Mouse (Mus musculus) midbrain, postnatal 0 days (tissue): Measurements from ENCODE around the gene Hand1. TPM values are rescaled to one million over a fixed set of nuclear protein-coding genes. Genes with fewer than 3 reads are reported as not detected.
A peak's percentile ranks its signal among the peaks of the same experiment; 100 is the strongest.

Experiments
- ATAC-seq: fragments of 200-750 bp; cut with Nextera tagmentation; 2 replicates; pipeline ENCODE4 v1.8.0; 2017; ENCODE audit warnings: moderate number of reproducible peaks, mild to moderate bottlenecking, moderate TSS enrichment, moderate library complexity; ENCODE audit not compliant: low FRiP score
- DNase-seq: peaks from one replicate; pipeline ENCODE4 v3.0.0-alpha.2; 2015; ENCODE audit warnings: low spot score
- H3K27ac ChIP-seq: fragments of 300-500 bp; sonication (generic); 2 replicates; pipeline ENCODE4 v1.5.1; 2014; ENCODE audit warnings: low read depth, mild to moderate bottlenecking, low read length, mixed read lengths
- H3K27me3 ChIP-seq: fragments of 300-500 bp; sonication (generic); 2 replicates; pipeline ENCODE4 v1.6.1; 2014; ENCODE audit warnings: low read length, control low read depth, mixed read lengths; ENCODE audit not compliant: insufficient read depth
- H3K36me3 ChIP-seq: fragments of 300-500 bp; sonication (generic); 2 replicates; pipeline ENCODE4 v1.6.1; 2014; ENCODE audit warnings: low read length, control low read depth, mixed read lengths; ENCODE audit not compliant: insufficient read depth
- H3K4me1 ChIP-seq: fragments of 300-500 bp; sonication (generic); 2 replicates; pipeline ENCODE4 v1.6.1; 2014; ENCODE audit warnings: mild to moderate bottlenecking, control low read depth, antibody characterized with exemption, low read length, mixed read lengths; ENCODE audit not compliant: insufficient read depth
- H3K4me2 ChIP-seq: fragments of 300-500 bp; sonication (generic); 2 replicates; pipeline ENCODE4 v1.6.1; 2014; ENCODE audit warnings: low read depth, mild to moderate bottlenecking, low read length, mixed read lengths; ENCODE audit not compliant: poor library complexity, severe bottlenecking
- H3K4me3 ChIP-seq: fragments of 300-500 bp; sonication (generic); 2 replicates; pipeline ENCODE4 v1.5.1; 2014; ENCODE audit warnings: low read depth, mild to moderate bottlenecking, low read length, moderate library complexity
- H3K9ac ChIP-seq: fragments of 300-500 bp; sonication (generic); replicated peaks from 2 replicates; pipeline ENCODE4 v1.6.1; 2014; ENCODE audit warnings: mild to moderate bottlenecking, low read length, moderate library complexity, mixed read lengths; ENCODE audit not compliant: poor library complexity, severe bottlenecking
- H3K9me3 ChIP-seq: fragments of 300-500 bp; sonication (generic); 2 replicates; pipeline ENCODE4 v1.6.1; 2016; ENCODE audit warnings: low read length, control low read depth
- CTCF ChIP-seq: IDR thresholded peaks from 2 replicates; pipeline ENCODE4 v1.5.1; 2016; ENCODE audit warnings: antibody characterized with exemption, mild to moderate bottlenecking
- WGBS: fragments of 180-500 bp; shearing (Covaris S2); extraction: QIAGEN DNeasy Blood & Tissue Kit; methylation state at CpG from one replicate; pipeline ENCODE4 v1.1.7; 2014; 5-methylcytosine and 5-hydroxymethylcytosine counted together
- polyA plus RNA-seq: library from polyadenylated mRNA; unstranded; fragments of >200 nt; fragmentation: Nextera tagmentation; extraction: Ambion mirVana; gene quantifications from 2 replicates; pipeline ENCODE4 v1.2.1, GENCODE M21; 2015
- total RNA-seq: library from RNA; depleted of rRNA; stranded (reverse); fragments of >200 nt; gene quantifications from 2 replicates; pipeline ENCODE4 v1.2.3, GENCODE M21; 2014

Hand1 gene
- total and polyA plus RNA-seq, 2 experiments from 2014 or later, result not detected

GRCm38 (mm10) chr11:57835931-57836330 is 3.3 kb upstream of the Hand1 start:
- no peak overlapping the region for H3K4me2 ChIP-seq
- no peaks in the 10 kb centered on the region for H3K9me3 ChIP-seq
- no peak overlapping the region for H3K4me3 ChIP-seq
- 7% methylated on average over 3 of the region's 3 CpGs for WGBS
- no peak for TF ChIP-seq CTCF
- no peak overlapping the region for H3K9ac ChIP-seq
- peaks cover 64% of the 10 kb centered on the region for H3K27me3 ChIP-seq
- H3K4me1 ChIP-seq, result peaks cover 3% of the 10 kb centered on the region; the same call in 1 of the 2 replicates
- DNase-seq, result no peak
- ATAC-seq, result no peak
- H3K36me3 ChIP-seq, result no peaks in the 10 kb centered on the region
- no peak overlapping the region for H3K27ac ChIP-seq

- no peak for ATAC-seq
- peaks cover 3% of the 10 kb centered on the region; the same call in 1 of the 2 replicates for H3K4me1 ChIP-seq
- no peak for DNase-seq
- H3K4me2 ChIP-seq, result no peak overlapping the region
- H3K36me3 ChIP-seq, result no peaks in the 10 kb centered on the region
- WGBS, result 13% methylated on average over 2 of the region's 2 CpGs
- no peak overlapping the region for H3K27ac ChIP-seq
- H3K9me3 ChIP-seq, result no peaks in the 10 kb centered on the region
- peaks cover 66% of the 10 kb centered on the region for H3K27me3 ChIP-seq
- H3K4me3 ChIP-seq, result no peak overlapping the region
- no peak overlapping the region for H3K9ac ChIP-seq
- TF ChIP-seq CTCF, result no peak
Measured at GRCm38 (mm10) chr11:57835331-57835730, 2.7 kb upstream of the Hand1 start.

- 8% methylated on average over 6 of the region's 6 CpGs for WGBS
Measured at GRCm38 (mm10) chr11:57834031-57834430, 1.4 kb upstream of the Hand1 start.

GRCm38 (mm10) chr11:57833296-57833977 is 819 bp upstream of the Hand1 start:
- WGBS, result 4% methylated on average over 30 of the region's 30 CpGs

More at GRCm38 (mm10) chr11:57834031-57834430, 1.4 kb upstream of the Hand1 start:
- Histone ChIP-seq H3K4me1 (peaks cover 3% of the 10 kb centered on the region; the same call in 1 of the 2 replicates), H3K27ac (no peak overlapping the region), H3K27me3 (peaks cover 68% of the 10 kb centered on the region), H3K4me2 (no peak overlapping the region), H3K9me3 (no peaks in the 10 kb centered on the region), H3K4me3 (no peak overlapping the region), H3K36me3 (no peaks in the 10 kb centered on the region), H3K9ac (no peak overlapping the region)
- no peak for DNase-seq
- no peak for ATAC-seq
- TF ChIP-seq CTCF, result no peak

GRCm38 (mm10) chr11:57831861-57832260 is 757 bp downstream of the Hand1 start:
- WGBS, result 11% methylated on average over 16 of the region's 16 CpGs
- Histone ChIP-seq H3K4me2 (no peak overlapping the region), H3K27ac (no peak overlapping the region), H3K4me3 (no peak overlapping the region), H3K9me3 (no peaks in the 10 kb centered on the region), H3K4me1 (peaks cover 5% of the 10 kb centered on the region; the same call in 1 of the 2 replicates), H3K9ac (no peak overlapping the region), H3K27me3 (peaks cover 65% of the 10 kb centered on the region), H3K36me3 (no peaks in the 10 kb centered on the region)
- no peak for ATAC-seq
- DNase-seq, result no peak
- TF ChIP-seq CTCF, result no peak

More at GRCm38 (mm10) chr11:57833296-57833977, 819 bp upstream of the Hand1 start:
- DNase-seq (no peak), ATAC-seq (no peak)
- H3K27ac ChIP-seq, result no peak overlapping the region
- no peak overlapping the region for H3K9ac ChIP-seq
- H3K36me3 ChIP-seq, result no peaks in the 10 kb centered on the region
- TF ChIP-seq CTCF, result no peak
- no peak overlapping the region for H3K4me2 ChIP-seq
- peaks cover 63% of the 10 kb centered on the region for H3K27me3 ChIP-seq
- H3K4me3 ChIP-seq, result no peak overlapping the region
- H3K9me3 ChIP-seq, result no peaks in the 10 kb centered on the region
- peaks cover 3% of the 10 kb centered on the region; the same call in 1 of the 2 replicates for H3K4me1 ChIP-seq

- H3K4me2 ChIP-seq, result no peak overlapping the region
- 3% methylated on average over 31 of the region's 31 CpGs for WGBS
Measured at GRCm38 (mm10) chr11:57831281-57831781, 1.3 kb downstream of the Hand1 start.

More at GRCm38 (mm10) chr11:57831281-57831781, 1.3 kb downstream of the Hand1 start:
- no peak overlapping the region for H3K4me3 ChIP-seq
- H3K9ac ChIP-seq, result no peak overlapping the region
- H3K27ac ChIP-seq, result no peak overlapping the region
- H3K36me3 ChIP-seq, result no peaks in the 10 kb centered on the region
- peaks cover 67% of the 10 kb centered on the region for H3K27me3 ChIP-seq
- DNase-seq (no peak), ATAC-seq (0 out of 2 replicates have a peak, but pooled peaks have one; percentile 7)
- H3K4me1 ChIP-seq, result 0 out of 2 replicates have a peak, but pooled peaks cover 3% of the 10 kb centered on the region
- no peaks in the 10 kb centered on the region for H3K9me3 ChIP-seq
- no peak for TF ChIP-seq CTCF
